Comparison of ENCODE assay signal across 43 mouse cellular contexts in genomic region chr7:144847067-144847466, GRCm38 (mm10). TPM values are rescaled to one million over a fixed set of nuclear protein-coding genes. Genes with fewer than 3 reads are reported as not detected.
"Had no signal": no experiment of that assay in that cellular context is flagged by ENCODE, and none has a peak within 500 bp of the region (broad histone marks: within the 10 kb centered on the region; RNA-seq: fewer than 3 reads in every experiment).

Gene Fgf4 (plus strand): TSS chr7:144847367.

- DNase-seq: left cerebral cortex, postnatal 4 days; liver; liver, embryonic 13.5 days; liver, postnatal 0 days; lung, adult 18-20 months; lung, adult 2 months; lung, embryonic 14.5 days; lung, postnatal 10 days; lung, postnatal 14 days; lung, postnatal 36 days; lung, postnatal 4 days; midbrain, embryonic 14.5 days had no signal

- H3K36me3 ChIP-seq: limb, embryonic 10.5 days; limb, embryonic 12.5 days; limb, embryonic 13.5 days; limb, embryonic 15.5 days; liver, embryonic 12.5 days; liver, embryonic 13.5 days; liver, embryonic 15.5 days; lung, embryonic 15.5 days; midbrain, embryonic 10.5 days; midbrain, embryonic 12.5 days; midbrain, embryonic 13.5 days; midbrain, embryonic 15.5 days had no signal

- H3K4me3 ChIP-seq: limb, embryonic 10.5 days; limb, embryonic 12.5 days; limb, embryonic 13.5 days; limb, embryonic 15.5 days; liver, embryonic 12.5 days; liver, embryonic 13.5 days; liver, embryonic 15.5 days; lung, embryonic 15.5 days; megakaryocyte, embryonic 14.5 days; midbrain, embryonic 10.5 days; midbrain, embryonic 12.5 days; midbrain, embryonic 13.5 days; midbrain, embryonic 15.5 days; myocyte had no signal

- H3K27me3 ChIP-seq: midbrain, embryonic 15.5 days had no signal

- H3K9ac ChIP-seq: limb, embryonic 12.5 days; limb, embryonic 13.5 days; limb, embryonic 15.5 days; liver, embryonic 12.5 days; liver, embryonic 13.5 days; liver, embryonic 14.5 days; liver, embryonic 15.5 days; liver, postnatal 0 days; lung, embryonic 14.5 days; lung, embryonic 15.5 days; midbrain, embryonic 12.5 days; midbrain, embryonic 13.5 days; midbrain, embryonic 15.5 days had no signal

- ATAC-seq: liver, embryonic 12.5 days; liver, postnatal 0 days; lung, postnatal 0 days; midbrain, embryonic 13.5 days; midbrain, embryonic 15.5 days; midbrain, embryonic 16.5 days had no signal

- H3K27ac ChIP-seq: limb, embryonic 10.5 days; limb, embryonic 12.5 days; limb, embryonic 13.5 days; limb, embryonic 15.5 days; liver, embryonic 12.5 days; liver, embryonic 13.5 days; liver, embryonic 14.5 days; liver, embryonic 15.5 days; lung, embryonic 15.5 days; macrophage; midbrain, embryonic 10.5 days; midbrain, embryonic 12.5 days; midbrain, embryonic 13.5 days; midbrain, embryonic 15.5 days had no signal

- H3K4me2 ChIP-seq: limb, embryonic 12.5 days; limb, embryonic 13.5 days; limb, embryonic 15.5 days; liver, embryonic 11.5 days; liver, embryonic 12.5 days; liver, embryonic 13.5 days; liver, embryonic 15.5 days; lung, embryonic 14.5 days; lung, embryonic 15.5 days; midbrain, embryonic 11.5 days; midbrain, embryonic 12.5 days; midbrain, embryonic 13.5 days; midbrain, embryonic 15.5 days had no signal

- H3K9me3 ChIP-seq: limb, embryonic 10.5 days; limb, embryonic 12.5 days; limb, embryonic 13.5 days; limb, embryonic 15.5 days; liver, embryonic 12.5 days; liver, embryonic 13.5 days; liver, embryonic 15.5 days; lung, embryonic 15.5 days; megakaryocyte, embryonic 14.5 days; midbrain, embryonic 10.5 days; midbrain, embryonic 12.5 days; midbrain, embryonic 13.5 days; midbrain, embryonic 15.5 days had no signal

- H3K4me1 ChIP-seq: limb, embryonic 10.5 days; limb, embryonic 12.5 days; limb, embryonic 13.5 days; limb, embryonic 15.5 days; liver, embryonic 12.5 days; liver, embryonic 13.5 days; liver, embryonic 15.5 days; lung, embryonic 15.5 days; megakaryocyte, embryonic 14.5 days; midbrain, embryonic 10.5 days; midbrain, embryonic 12.5 days; midbrain, embryonic 13.5 days; midbrain, embryonic 15.5 days had no signal

RNA-seq across cellular contexts. Expression of gene Fgf4, which starts in this region (rescaled TPM):
- total RNA-seq: left cerebral cortex, postnatal 10 days; left cerebral cortex, postnatal 14 days; left cerebral cortex, postnatal 25 days; left cerebral cortex, postnatal 36 days; left cerebral cortex, postnatal 4 days; liver, adult 2 months; megakaryocyte progenitor cell, adult 5-6 weeks; megakaryocyte, adult 5-6 weeks; megakaryocyte-erythroid progenitor cell, adult 5-6 weeks; midbrain, postnatal 0 days; monocyte, adult 5-6 weeks had no signal
- polyA plus RNA-seq: liver, adult 2 months; liver, embryonic 11.5 days; liver, embryonic 12.5 days; liver, embryonic 13.5 days; liver, embryonic 14.5 days; liver, embryonic 15.5 days; liver, embryonic 16.5 days; liver, postnatal 0 days; lung, adult 2 months; lung, embryonic 14.5 days; lung, embryonic 15.5 days; lung, embryonic 16.5 days; lung, postnatal 0 days; macrophage; midbrain, embryonic 10.5 days; midbrain, embryonic 11.5 days; midbrain, embryonic 12.5 days; midbrain, embryonic 13.5 days; midbrain, embryonic 14.5 days; midbrain, embryonic 15.5 days; midbrain, embryonic 16.5 days; midbrain, postnatal 0 days; myocyte had no signal
